Mouse (Mus musculus) liver, embryonic 16.5 days (tissue): Measurements from ENCODE around the gene Schip1. TPM values are rescaled to one million over a fixed set of nuclear protein-coding genes. Genes with fewer than 3 reads are reported as not detected.

ENCODE experiments used
- ATAC-seq: fragments of 200-750 bp; cut with Nextera tagmentation; 2 replicates; pipeline ENCODE4 v1.8.0; 2017; ENCODE audit warnings: low read depth, mild to moderate bottlenecking, moderate number of reproducible peaks, moderate library complexity
- H3K27ac ChIP-seq: fragments of 300-500 bp; sonication (generic); 2 replicates; pipeline ENCODE4 v1.5.1; 2014; ENCODE audit warnings: mild to moderate bottlenecking, low read length
- H3K27me3 ChIP-seq: fragments of 300-500 bp; sonication (generic); 2 replicates; pipeline ENCODE4 v1.6.1; 2014; ENCODE audit warnings: low read depth, low read length, mixed read lengths; ENCODE audit not compliant: control insufficient read depth, insufficient read depth
- H3K36me3 ChIP-seq: fragments of 300-500 bp; sonication (generic); 2 replicates; pipeline ENCODE4 v1.6.1; 2014; ENCODE audit warnings: mild to moderate bottlenecking; ENCODE audit not compliant: control insufficient read depth, insufficient read depth
- H3K4me1 ChIP-seq: fragments of 300-500 bp; sonication (generic); 2 replicates; pipeline ENCODE4 v1.6.1; 2014; ENCODE audit warnings: low read depth, low read length, mixed read lengths; ENCODE audit not compliant: control insufficient read depth
- H3K4me2 ChIP-seq: fragments of 300-500 bp; sonication (generic); 2 replicates; pipeline ENCODE4 v1.6.1; 2014; ENCODE audit warnings: low read depth, low read length, mixed read lengths
- H3K4me3 ChIP-seq: fragments of 300-500 bp; sonication (generic); 2 replicates; pipeline ENCODE4 v1.5.1; 2014; ENCODE audit warnings: low read depth, mild to moderate bottlenecking, low read length
- H3K9ac ChIP-seq: fragments of 300-500 bp; sonication (generic); 2 replicates; pipeline ENCODE4 v1.6.1; 2014; ENCODE audit warnings: low read depth, low read length
- H3K9me3 ChIP-seq: fragments of 300-500 bp; sonication (generic); replicated peaks from 2 replicates; pipeline ENCODE4 v1.6.1; 2016; ENCODE audit warnings: low read length; ENCODE audit not compliant: control insufficient read depth
- WGBS: fragments of 180-500 bp; shearing (Covaris S2); extraction: QIAGEN DNeasy Blood & Tissue Kit; methylation state at CpG from one replicate; pipeline ENCODE4 v1.1.7; 2014; ENCODE audit not compliant: insufficient replicate concordance; 5-methylcytosine and 5-hydroxymethylcytosine counted together
- polyA plus RNA-seq: library from polyadenylated mRNA; unstranded; fragments of >200 nt; fragmentation: Nextera tagmentation; extraction: Ambion mirVana; gene quantifications from 2 replicates; pipeline ENCODE4 v1.2.1, GENCODE M21; 2015

Gene Schip1
- polyA plus RNA-seq, 1 experiment from 2014 or later, result 1.8 TPM

- Histone ChIP-seq H3K36me3 (no peaks in the 10 kb centered on the region), H3K9ac (no peak overlapping the region), H3K4me3 (no peak overlapping the region), H3K4me2 (no peak overlapping the region), H3K9me3 (no peaks in the 10 kb centered on the region), H3K27ac (no peak overlapping the region), H3K27me3 (no peaks in the 10 kb centered on the region), H3K4me1 (no peaks in the 10 kb centered on the region)
- no peak for ATAC-seq
- 67% methylated on average over 13 of the region's 13 CpGs for WGBS
Measured at GRCm38 (mm10) chr3:68581591-68581990, 517.0 kb downstream of the Schip1 start.

GRCm38 (mm10) chr3:68582103-68582740 lies 517.6 kb downstream of the Schip1 start:
- H3K36me3 ChIP-seq, result no peaks in the 10 kb centered on the region
- H3K27ac ChIP-seq, result no peak overlapping the region
- WGBS, result 67% methylated on average over 12 of the region's 12 CpGs
- no peak for ATAC-seq
- no peak overlapping the region for H3K4me2 ChIP-seq
- H3K4me3 ChIP-seq, result no peak overlapping the region
- H3K27me3 ChIP-seq, result no peaks in the 10 kb centered on the region
- H3K4me1 ChIP-seq, result no peaks in the 10 kb centered on the region
- no peak overlapping the region for H3K9ac ChIP-seq
- no peaks in the 10 kb centered on the region for H3K9me3 ChIP-seq

DNA sequence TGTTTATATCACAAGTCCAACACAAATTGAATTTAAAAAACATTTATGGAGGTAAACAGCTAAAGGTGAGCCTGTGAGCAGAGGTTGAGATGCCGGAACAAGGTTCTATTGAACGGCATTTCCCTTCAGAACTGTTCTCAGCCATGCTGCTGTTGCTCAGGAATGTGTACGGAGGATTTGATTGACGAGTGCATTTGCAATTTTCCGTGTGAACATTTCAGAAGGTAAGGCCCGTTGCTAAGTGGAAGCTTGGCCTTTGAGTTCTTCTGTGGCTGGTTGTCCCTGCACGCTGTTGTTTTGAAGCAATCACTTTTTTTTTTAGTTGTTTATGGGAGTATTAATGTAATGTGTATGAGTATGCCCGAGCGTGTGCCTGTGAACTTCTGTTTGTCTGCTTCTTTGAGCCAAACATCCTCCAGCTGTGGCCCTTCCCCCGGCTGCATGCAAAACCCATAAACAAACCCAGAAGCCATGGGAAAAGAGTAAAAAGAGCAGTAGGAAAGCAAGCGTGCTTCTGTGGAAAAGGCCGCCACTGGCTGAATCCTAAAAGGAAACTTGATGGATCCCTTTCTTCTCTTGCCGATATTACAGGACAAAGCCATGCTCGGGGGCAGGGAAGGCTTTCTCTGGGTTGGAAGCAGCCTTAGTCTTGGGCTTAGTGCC lies 518.6 kb downstream of the Schip1 start:
- no peaks in the 10 kb centered on the region for H3K36me3 ChIP-seq
- no peak overlapping the region for H3K4me3 ChIP-seq
- no peak for ATAC-seq

GRCm38 (mm10) chr3:68583771-68584511 lies 519.3 kb downstream of the Schip1 start:
- no peak for ATAC-seq
- no peaks in the 10 kb centered on the region for H3K4me1 ChIP-seq
- no peak overlapping the region for H3K27ac ChIP-seq
- WGBS, result 61% methylated on average over 14 of the region's 14 CpGs
- H3K9ac ChIP-seq, result no peak overlapping the region
- H3K4me2 ChIP-seq, result no peak overlapping the region
- H3K9me3 ChIP-seq, result no peaks in the 10 kb centered on the region
- no peaks in the 10 kb centered on the region for H3K27me3 ChIP-seq
- no peaks in the 10 kb centered on the region for H3K36me3 ChIP-seq
- H3K4me3 ChIP-seq, result no peak overlapping the region

More for the DNA sequence above, 518.6 kb downstream of the Schip1 start:
- no peak overlapping the region for H3K4me2 ChIP-seq
- H3K9ac ChIP-seq, result no peak overlapping the region
- WGBS, result 50% methylated on average over 14 of the region's 14 CpGs
- H3K27me3 ChIP-seq, result no peaks in the 10 kb centered on the region
- no peak overlapping the region for H3K27ac ChIP-seq
- no peaks in the 10 kb centered on the region for H3K4me1 ChIP-seq
- no peaks in the 10 kb centered on the region for H3K9me3 ChIP-seq

GRCm38 (mm10) chr3:68585213-68585612 lies 520.6 kb downstream of the Schip1 start:
- Histone ChIP-seq H3K27ac (no peak overlapping the region), H3K9me3 (no peaks in the 10 kb centered on the region), H3K4me2 (no peak overlapping the region), H3K9ac (no peak overlapping the region), H3K36me3 (no peaks in the 10 kb centered on the region), H3K4me1 (no peaks in the 10 kb centered on the region), H3K27me3 (no peaks in the 10 kb centered on the region), H3K4me3 (no peak overlapping the region)
- no peak for ATAC-seq
- 72% methylated on average over 4 of the region's 4 CpGs for WGBS

GRCm38 (mm10) chr3:68586646-68587064 lies 522.1 kb downstream of the Schip1 start:
- WGBS, result 42% methylated on average over 9 of the region's 9 CpGs
- no peak for ATAC-seq
- Histone ChIP-seq H3K4me3 (no peak overlapping the region), H3K36me3 (no peaks in the 10 kb centered on the region), H3K9me3 (no peaks in the 10 kb centered on the region), H3K9ac (no peak overlapping the region), H3K27ac (no peak overlapping the region), H3K4me2 (no peak overlapping the region), H3K27me3 (no peaks in the 10 kb centered on the region), H3K4me1 (no peaks in the 10 kb centered on the region)

DNA sequence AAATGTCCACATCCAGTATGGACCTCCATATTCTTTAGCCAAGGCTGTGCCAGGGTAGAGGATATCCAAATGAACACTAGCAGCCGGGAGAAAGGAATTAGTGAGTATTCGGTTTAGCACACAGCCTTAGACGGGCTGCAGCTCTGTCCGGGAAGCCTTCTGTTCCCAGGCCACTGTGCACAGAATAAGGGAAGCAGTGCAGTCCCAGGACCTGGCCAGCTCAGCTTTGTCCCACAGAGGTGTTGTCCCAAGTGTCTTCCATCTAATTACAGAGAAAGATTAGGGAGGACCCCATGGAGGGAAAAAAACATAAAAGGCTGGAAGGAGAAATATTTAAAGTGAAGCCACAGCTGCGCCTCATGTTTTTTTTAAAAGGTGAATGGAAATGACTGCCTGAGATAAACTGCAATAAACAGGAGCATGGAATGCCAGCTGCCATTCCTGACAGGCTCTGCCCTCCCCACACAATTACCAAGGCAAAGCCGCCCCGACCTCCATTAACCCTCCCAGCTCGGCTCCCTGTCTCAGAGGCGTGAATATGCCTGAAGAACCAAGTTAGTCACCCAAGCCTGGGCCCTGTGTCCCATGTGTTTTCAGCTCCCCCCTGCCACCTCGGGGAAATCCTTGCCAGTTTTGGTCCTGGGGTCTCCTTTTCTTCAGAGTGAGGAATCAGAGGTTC lies 523.1 kb downstream of the Schip1 start:
- Histone ChIP-seq H3K4me2 (no peak overlapping the region), H3K36me3 (no peaks in the 10 kb centered on the region), H3K9ac (no peak overlapping the region), H3K27me3 (no peaks in the 10 kb centered on the region), H3K9me3 (no peaks in the 10 kb centered on the region), H3K4me3 (no peak overlapping the region), H3K27ac (no peak overlapping the region), H3K4me1 (no peaks in the 10 kb centered on the region)
- no peak for ATAC-seq
- WGBS, result 66% methylated on average over 10 of the region's 10 CpGs

DNA sequence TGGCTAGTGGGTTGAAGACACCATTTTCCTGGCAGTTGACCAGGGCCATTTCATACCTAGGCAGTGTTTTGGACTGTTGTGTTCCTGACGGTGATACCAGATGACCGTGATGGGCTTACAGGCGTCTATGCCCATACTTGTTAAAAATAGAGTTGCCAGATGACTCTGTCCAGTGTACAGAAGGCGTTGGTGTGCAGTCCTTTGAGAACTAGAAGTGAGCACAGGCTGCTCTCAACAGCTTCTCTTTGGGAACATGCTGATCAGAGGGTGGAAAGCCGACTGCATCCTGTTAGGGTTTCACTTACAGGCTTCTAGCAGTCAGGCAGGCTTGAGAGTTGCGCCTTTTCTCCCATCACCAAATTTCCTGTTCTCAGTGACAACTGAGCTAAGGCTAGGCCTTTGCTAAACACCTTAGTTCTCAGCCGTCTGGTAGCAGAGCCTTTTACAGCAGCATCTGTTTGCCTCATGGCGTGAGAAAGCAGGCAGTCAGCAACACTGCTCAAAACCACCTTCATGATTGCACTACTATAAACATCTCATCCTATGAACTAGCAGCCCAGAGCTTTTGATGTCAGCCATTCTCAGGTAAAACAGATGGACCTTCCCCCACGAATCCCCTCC lies 524.7 kb downstream of the Schip1 start:
- no peak overlapping the region for H3K4me2 ChIP-seq
- ATAC-seq, result no peak

More for the DNA sequence above, 524.7 kb downstream of the Schip1 start:
- Histone ChIP-seq H3K9me3 (no peaks in the 10 kb centered on the region), H3K4me1 (no peaks in the 10 kb centered on the region), H3K4me3 (no peak overlapping the region), H3K27me3 (no peaks in the 10 kb centered on the region), H3K36me3 (no peaks in the 10 kb centered on the region), H3K9ac (no peak overlapping the region), H3K27ac (no peak overlapping the region)
- WGBS, result 62% methylated on average over 9 of the region's 9 CpGs
